Mouse (Mus musculus): ENCODE results near the gene Wfdc21.

DNA sequence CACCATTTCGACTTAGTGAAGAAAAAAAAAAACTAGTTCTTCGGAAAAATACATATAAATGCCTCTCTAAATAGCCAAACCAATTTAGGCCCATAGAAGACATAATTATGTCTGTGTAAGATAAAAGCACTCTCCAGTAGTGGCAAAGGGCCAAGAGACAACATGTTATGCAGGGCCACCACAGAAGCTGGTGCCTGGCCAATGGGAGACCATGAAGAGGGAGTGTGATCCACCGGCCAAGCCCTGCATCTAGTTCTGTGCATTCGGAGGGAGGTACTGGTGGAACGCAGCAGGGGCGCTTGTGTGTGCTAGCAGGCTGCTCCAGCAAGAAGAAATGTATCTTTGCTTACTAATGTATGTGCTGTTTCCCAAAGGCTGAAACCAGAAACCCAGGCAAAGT, 49.4 kb downstream of the Wfdc21 start:
- TF ChIP-seq CTCF (IDR thresholded peaks at IDR 0.05; ENCODE audit: low read depth, low read length), result no peak
- TF ChIP-seq POLR2A (IDR thresholded peaks at IDR 0.05; ENCODE audit: extremely low read depth, insufficient read depth, low read length), result no peak
